Mouse (Mus musculus) spleen, adult 18-20 months (tissue): ENCODE data around the gene Snrnp200.
"Not testable (repeated sequence)": the region's sequence is repeated elsewhere in the genome, so short reads cannot be mapped to it uniquely, and the experiment has no call there.

Source experiments
- DNase-seq, 2 experiments: peaks; one replicate each; pipeline ENCODE4 v3.0.0; 2022; ENCODE audit warnings: mixed read lengths in 2 of 2

Gene Snrnp200

GRCm38 (mm10) chr2:127207547-127208451, at the start of gene Snrnp200, which contains the start of gene 1810024B03Rik:
Gene Snrnp200, plus strand, starts transcription at chr2:127208386.
Gene 1810024B03Rik, minus strand, starts transcription at chr2:127208280.
- DNase-seq, result peak; percentile 83 to 89

- DNase-seq, result no peak
These were observed 42.5 kb upstream of the Snrnp200 start for GRCm38 (mm10) chr2:127165675-127166074.

DNA sequence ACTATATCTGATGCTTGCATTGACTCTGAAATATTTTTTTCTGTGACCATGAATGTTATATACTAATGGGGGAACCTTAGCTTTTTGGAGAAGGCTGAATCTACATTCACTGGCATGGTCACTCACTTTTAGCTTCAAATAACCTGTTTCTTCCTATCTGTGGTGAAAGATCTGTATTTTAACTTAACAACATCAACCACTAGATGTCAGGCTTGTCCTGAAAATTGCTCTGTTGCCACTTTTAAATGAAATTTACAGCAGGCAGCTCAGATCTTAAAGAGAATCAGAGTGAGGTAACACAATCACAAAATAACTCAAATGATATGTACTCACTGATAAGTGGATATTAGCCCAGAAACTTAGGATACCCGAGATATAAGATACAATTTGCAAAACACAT, 41.9 kb upstream of the Snrnp200 start:
- not testable (repeated sequence) for DNase-seq

- peak; percentile 60 to 65 for DNase-seq
These were observed 25.4 kb upstream of the Snrnp200 start for GRCm38 (mm10) chr2:127182598-127183381.

- no peak for DNase-seq
These were observed 18.6 kb upstream of the Snrnp200 start for GRCm38 (mm10) chr2:127189574-127189973.

GRCm38 (mm10) chr2:127204932-127205331, 3.3 kb upstream of the Snrnp200 start:
- peak in 1 of 2 experiments; percentile 58 for DNase-seq

GRCm38 (mm10) chr2:127205936-127206335, 2.2 kb upstream of the Snrnp200 start:
- DNase-seq, result not testable (repeated sequence)

GRCm38 (mm10) chr2:127206916-127207315, 1.3 kb upstream of the Snrnp200 start:
- DNase-seq, result no peak

DNA sequence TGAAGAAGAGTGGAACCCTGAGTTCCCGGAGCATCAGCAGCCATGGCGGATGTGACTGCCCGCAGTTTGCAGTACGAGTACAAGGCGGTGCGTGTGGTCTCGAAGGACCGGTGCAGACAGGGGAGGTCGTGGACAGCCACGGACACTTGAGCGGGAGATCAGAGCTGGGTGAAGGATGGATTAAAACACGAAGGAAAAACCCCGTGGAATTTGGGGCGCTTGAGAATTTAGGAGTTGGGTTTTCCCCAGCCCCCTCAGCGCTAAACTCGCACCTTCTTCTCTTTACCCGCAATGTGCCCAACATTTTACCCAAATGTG, 225 bp downstream of the Snrnp200 start:
- no peak for DNase-seq

- no peak for DNase-seq
These were observed 2.5 kb downstream of the Snrnp200 start for GRCm38 (mm10) chr2:127210701-127211100.

GRCm38 (mm10) chr2:127217746-127218145, 9.6 kb downstream of the Snrnp200 start:
- no peak for DNase-seq

- DNase-seq, result no peak
These were observed 17.1 kb downstream of the Snrnp200 start for GRCm38 (mm10) chr2:127225261-127225660.

DNA sequence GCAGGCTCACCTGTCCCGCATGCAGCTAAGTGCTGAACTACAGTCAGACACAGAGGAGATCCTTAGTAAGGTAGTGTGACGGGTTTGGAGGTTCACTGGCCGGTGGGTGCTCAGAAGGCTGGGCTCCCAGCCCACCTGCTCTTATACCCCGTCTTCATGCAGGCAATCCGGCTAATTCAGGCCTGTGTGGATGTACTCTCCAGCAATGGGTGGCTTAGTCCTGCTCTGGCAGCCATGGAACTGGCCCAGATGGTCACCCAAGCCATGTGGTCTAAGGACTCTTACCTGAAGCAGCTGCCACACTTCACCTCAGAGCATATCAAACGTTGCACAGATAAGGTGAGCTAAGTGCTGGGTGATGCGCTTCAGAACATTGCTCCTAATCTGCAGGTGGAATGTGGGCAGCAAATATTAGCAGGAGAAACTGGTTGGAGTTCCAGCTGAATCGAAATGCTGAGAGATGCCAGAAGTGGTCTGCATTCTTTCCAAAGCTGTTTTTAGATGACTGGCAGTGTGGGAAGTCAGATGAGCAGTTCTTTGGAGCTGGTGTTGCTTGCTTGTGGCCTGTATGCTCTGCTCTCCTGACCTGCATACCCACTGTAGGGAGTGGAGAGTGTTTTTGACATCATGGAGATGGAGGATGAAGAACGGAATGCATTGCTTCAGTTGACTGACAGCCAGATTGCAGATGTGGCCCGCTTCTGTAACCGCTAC, 29.9 kb downstream of the Snrnp200 start:
- DNase-seq, result no peak

DNA sequence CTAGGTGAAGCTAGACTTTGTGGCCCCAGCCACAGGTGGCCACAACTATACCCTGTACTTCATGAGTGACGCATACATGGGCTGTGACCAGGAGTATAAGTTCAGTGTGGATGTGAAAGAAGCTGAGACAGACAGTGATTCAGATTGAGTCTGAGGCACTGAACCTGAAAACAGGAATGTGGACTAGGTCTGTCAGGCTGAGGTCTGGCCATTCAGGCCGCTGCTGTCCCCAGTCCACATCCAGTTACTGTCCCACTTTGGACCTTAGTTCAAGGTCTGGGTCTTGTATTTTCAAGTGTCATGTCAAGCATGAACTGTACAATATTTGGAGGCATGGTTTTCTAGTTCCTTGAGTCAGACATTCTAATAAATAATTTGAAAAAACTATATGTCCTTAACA, 31.9 kb downstream of the Snrnp200 start:
- no peak for DNase-seq

DNA sequence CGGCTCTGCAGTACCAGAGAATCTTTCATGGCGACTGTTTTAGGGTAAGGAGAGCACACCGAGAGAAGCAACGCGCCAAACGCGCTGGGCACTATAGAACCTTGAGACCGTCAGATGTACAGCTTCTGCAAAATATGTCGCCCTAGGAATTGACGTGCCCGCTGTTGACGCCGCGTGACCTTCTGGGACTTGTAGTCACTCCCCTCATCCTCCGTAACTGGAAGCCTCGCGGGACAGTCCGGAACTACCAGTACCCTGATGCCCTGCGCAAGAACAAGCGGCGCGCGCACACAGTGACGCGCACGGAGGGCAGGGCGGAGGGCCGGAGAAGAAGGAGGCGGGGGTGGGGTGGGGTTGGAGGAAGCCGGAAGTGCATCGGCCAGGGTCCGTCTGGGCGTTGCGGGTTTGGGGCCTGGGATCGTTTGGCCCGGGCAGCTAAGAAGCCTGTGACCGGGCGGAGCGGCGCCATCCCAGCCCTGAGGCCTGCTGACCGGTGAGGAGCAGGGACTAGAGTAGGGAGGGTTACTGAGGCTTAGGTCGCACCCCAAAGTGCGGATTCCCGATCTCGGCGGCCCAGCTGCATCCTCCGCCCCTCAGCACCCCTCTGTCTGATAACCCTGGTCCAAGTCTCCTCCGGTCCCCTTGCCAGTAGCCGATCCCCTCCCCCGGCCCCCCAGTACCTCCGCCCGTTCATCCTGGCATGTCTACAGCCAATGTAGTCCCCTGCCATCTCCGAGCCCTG, 39.6 kb downstream of the Snrnp200 start, which contains the start of the genes Ciao1 and Tmem127:
TSS of gene Ciao1 (minus strand) at position 225 of the 742 bp plus-strand sequence.
TSS of gene Tmem127 (plus strand) at position 317 of the 742 bp plus-strand sequence.
- peak; percentile 95 to 97 for DNase-seq

GRCm38 (mm10) chr2:127248334-127249004, 40.3 kb downstream of the Snrnp200 start:
- DNase-seq, result peak; percentile 25 to 41

DNA sequence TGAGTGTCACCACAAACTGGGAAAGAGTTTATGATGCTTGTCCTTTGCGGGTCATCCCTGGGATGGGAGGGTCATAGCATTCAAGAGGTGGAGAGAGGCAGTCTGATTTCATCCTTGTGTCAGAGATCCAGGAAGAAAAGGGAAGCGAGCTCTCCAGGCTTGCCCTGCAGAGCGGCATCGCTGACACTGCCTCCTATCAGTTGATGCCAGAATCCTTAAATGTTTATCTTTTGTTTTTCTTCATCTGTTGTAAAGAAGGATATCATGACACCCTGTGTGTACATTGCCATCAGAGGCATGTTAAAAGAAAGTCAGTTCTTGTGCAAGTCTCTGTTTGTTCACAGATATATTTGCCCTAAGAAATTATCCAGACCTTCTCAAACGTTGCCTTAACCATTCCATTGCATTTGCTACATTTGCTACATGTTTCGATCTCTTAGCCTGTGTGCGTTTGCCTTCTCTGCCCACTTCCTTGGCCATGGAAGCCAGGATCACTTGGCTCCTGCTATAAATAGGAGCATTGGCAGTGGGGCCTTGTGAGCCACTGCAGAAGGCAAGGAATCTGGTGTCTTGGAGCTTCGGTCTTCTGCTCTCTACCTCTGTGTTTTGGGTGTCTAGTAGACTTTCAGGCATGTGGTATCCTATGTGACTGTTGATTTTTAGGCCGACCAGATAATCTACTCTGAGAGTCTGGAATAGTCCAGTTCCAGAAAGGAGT, 42.3 kb downstream of the Snrnp200 start:
- no peak for DNase-seq

DNA sequence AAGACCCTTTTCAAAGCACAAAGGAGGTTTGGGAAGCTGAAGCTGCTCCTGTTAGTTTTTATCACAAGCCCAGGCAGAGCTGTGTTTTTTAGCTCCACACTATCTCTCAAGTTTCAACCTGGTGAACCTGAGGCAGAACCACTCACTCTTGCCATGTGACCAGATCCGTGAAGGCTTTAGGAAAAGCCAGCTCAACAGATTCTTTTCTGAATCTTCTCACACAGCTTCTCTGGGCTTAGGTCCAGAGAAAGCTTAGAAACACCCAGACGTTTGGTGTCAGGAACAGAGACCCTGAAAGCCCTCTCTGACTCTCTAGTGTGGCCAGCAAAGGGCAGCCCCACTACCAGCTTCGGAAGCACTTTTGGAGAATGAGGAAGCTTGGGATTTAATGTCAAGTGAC, 43.3 kb downstream of the Snrnp200 start:
- DNase-seq, result no peak

GRCm38 (mm10) chr2:127251880-127252527, 43.8 kb downstream of the Snrnp200 start:
- DNase-seq, result no peak

GRCm38 (mm10) chr2:127252787-127253186, 44.6 kb downstream of the Snrnp200 start:
- no peak for DNase-seq
